Mouse (Mus musculus): ENCODE data around the gene Lrrc32. TPM values are rescaled to one million over a fixed set of nuclear protein-coding genes. Genes with fewer than 3 reads are reported as not detected.

The Lrrc32 gene
- polyA plus RNA-seq, 1 experiment from 2014 or later = 8.1 TPM

Other genes with a start within 250 kb of the Lrrc32 start
- 43.5 and 43.9 TPM in 2 replicates for gene Acer3, start 168.1 kb upstream of the Lrrc32 start, polyA plus RNA-seq (2015; fragmentation: Nextera tagmentation; extraction: Ambion mirVana)
- gene Tsku, start 128.0 kb upstream of the Lrrc32 start, polyA plus RNA-seq (2015; fragmentation: Nextera tagmentation; extraction: Ambion mirVana) = 17.0 and 20.7 TPM in 2 replicates
- gene Gucy2d, start 48.9 kb upstream of the Lrrc32 start, polyA plus RNA-seq (2015; fragmentation: Nextera tagmentation; extraction: Ambion mirVana) = 0.11 TPM in 1 of 2 replicates, not detected in the other
- 25.8 and 26.7 TPM in 2 replicates for gene Emsy, start 167.5 kb downstream of the Lrrc32 start, polyA plus RNA-seq (2015; fragmentation: Nextera tagmentation; extraction: Ambion mirVana)
- 55.3 and 56.1 TPM in 2 replicates for gene Thap12, start 213.8 kb downstream of the Lrrc32 start, polyA plus RNA-seq (2015; fragmentation: Nextera tagmentation; extraction: Ambion mirVana)